In the genomic region with DNA sequence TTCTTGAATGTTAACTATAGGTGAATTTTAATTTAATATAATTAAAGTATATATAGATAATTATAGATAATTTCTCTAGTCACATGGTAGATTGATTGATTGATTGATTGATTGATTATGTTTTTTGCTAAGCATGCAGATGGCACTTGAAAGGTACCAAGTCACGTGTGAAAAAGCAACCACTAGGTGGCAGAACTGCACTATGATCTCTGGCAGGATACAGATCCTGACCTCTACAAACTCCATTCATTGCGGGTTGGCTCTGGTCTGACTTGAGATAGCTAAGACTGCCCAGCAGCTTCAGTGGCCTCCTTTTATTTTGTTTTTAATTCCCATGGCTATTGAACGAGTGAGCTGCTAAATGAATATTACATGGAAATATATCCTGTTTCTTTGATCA, we compare ENCODE assay signal across 9 mouse cellular contexts.
A peak's percentile ranks its signal among the peaks of the same experiment; 100 is the strongest.
DNase-seq lines count a peak whose midpoint lies in the region; ATAC-seq lines count a peak whose summit lies in the region.
"Had no signal": no experiment of that assay in that cellular context is flagged by ENCODE, and none has a peak within 500 bp of the region (broad histone marks: within the 10 kb centered on the region; RNA-seq: fewer than 3 reads in every experiment).

No protein-coding gene starts in this region.

- no peaks in the 10 kb centered on the region for H3K4me1 ChIP-seq in midbrain, embryonic 10.5 days
- H3K4me1 ChIP-seq in midbrain, embryonic 15.5 days, result no peaks in the 10 kb centered on the region
- H3K4me1 ChIP-seq in forebrain, embryonic 12.5 days, result no peaks in the 10 kb centered on the region
- no peaks in the 10 kb centered on the region for H3K4me1 ChIP-seq in midbrain, embryonic 14.5 days (ENCODE audit: control insufficient read depth, insufficient read depth, low read length)
- H3K4me1 ChIP-seq: neural tube, embryonic 13.5 days had no signal

- H3K4me3 ChIP-seq in midbrain, embryonic 10.5 days, result no peak overlapping the region
- H3K4me3 ChIP-seq in midbrain, embryonic 15.5 days, result no peak overlapping the region
- H3K4me3 ChIP-seq in forebrain, embryonic 12.5 days (replicated peaks), result no peak overlapping the region
- no peak overlapping the region for H3K4me3 ChIP-seq in midbrain, embryonic 14.5 days (replicated peaks; ENCODE audit: low read depth, low read length)
- H3K4me3 ChIP-seq: neural tube, embryonic 13.5 days had no signal

- no peaks in the 10 kb centered on the region for H3K36me3 ChIP-seq in midbrain, embryonic 10.5 days
- H3K36me3 ChIP-seq in midbrain, embryonic 15.5 days (replicated peaks), result no peaks in the 10 kb centered on the region
- H3K36me3 ChIP-seq in forebrain, embryonic 12.5 days (replicated peaks), result no peaks in the 10 kb centered on the region
- no peaks in the 10 kb centered on the region for H3K36me3 ChIP-seq in midbrain, embryonic 14.5 days (ENCODE audit: control insufficient read depth, insufficient read depth, low read length)
- H3K36me3 ChIP-seq: neural tube, embryonic 13.5 days had no signal

- 22% methylated on average over 3 of the region's 3 CpGs for WGBS in midbrain, embryonic 10.5 days
- WGBS in midbrain, embryonic 15.5 days, result 9% methylated on average over 3 of the region's 3 CpGs
- 15% methylated on average over 3 of the region's 3 CpGs for WGBS in forebrain, embryonic 12.5 days
- WGBS in midbrain, embryonic 14.5 days, result 11% methylated on average over 3 of the region's 3 CpGs

- DNase-seq in cerebellum, adult 8-10 months, result peak; percentile 1
- DNase-seq in cerebellum, adult 11 months, result no peak
- peak; percentile 49 for DNase-seq in midbrain, embryonic 10.5 days (ENCODE audit: low spot score)
- DNase-seq in midbrain, embryonic 14.5 days, result peak; percentile 69
- DNase-seq in right cerebral cortex, postnatal 25 days, result no peak
- no peak for DNase-seq in lung, postnatal 4 days

- no peak for ATAC-seq in midbrain, embryonic 15.5 days (replicated peaks)
- peak; percentile 83 for ATAC-seq in forebrain, embryonic 12.5 days (ENCODE audit: low FRiP score)
- peak; percentile 60; the same call in 1 of the 2 replicates for ATAC-seq in midbrain, embryonic 14.5 days (ENCODE audit: low FRiP score, low TSS enrichment)

- no peak overlapping the region for H3K27ac ChIP-seq in midbrain, embryonic 10.5 days (replicated peaks)
- H3K27ac ChIP-seq in midbrain, embryonic 15.5 days, result no peak overlapping the region
- no peak overlapping the region for H3K27ac ChIP-seq in forebrain, embryonic 12.5 days
- no peak overlapping the region for H3K27ac ChIP-seq in midbrain, embryonic 14.5 days (replicated peaks; ENCODE audit: low read depth, low read length)
- H3K27ac ChIP-seq: neural tube, embryonic 13.5 days had no signal

- H3K9me3 ChIP-seq in midbrain, embryonic 10.5 days (replicated peaks), result no peaks in the 10 kb centered on the region
- no peaks in the 10 kb centered on the region for H3K9me3 ChIP-seq in midbrain, embryonic 15.5 days
- no peaks in the 10 kb centered on the region for H3K9me3 ChIP-seq in forebrain, embryonic 12.5 days
- no peaks in the 10 kb centered on the region for H3K9me3 ChIP-seq in midbrain, embryonic 14.5 days (ENCODE audit: control insufficient read depth, low read length)
- H3K9me3 ChIP-seq: neural tube, embryonic 13.5 days had no signal

- no peaks in the 10 kb centered on the region for H3K27me3 ChIP-seq in midbrain, embryonic 10.5 days (ENCODE audit: low read depth, poor library complexity, severe bottlenecking)
- H3K27me3 ChIP-seq in midbrain, embryonic 15.5 days (replicated peaks), result no peaks in the 10 kb centered on the region
- no peaks in the 10 kb centered on the region for H3K27me3 ChIP-seq in forebrain, embryonic 12.5 days
- no peaks in the 10 kb centered on the region for H3K27me3 ChIP-seq in midbrain, embryonic 14.5 days (ENCODE audit: control insufficient read depth, insufficient read depth, low read length)
- H3K27me3 ChIP-seq: neural tube, embryonic 13.5 days had no signal

- H3K9ac ChIP-seq in midbrain, embryonic 15.5 days, result no peak overlapping the region
- H3K9ac ChIP-seq in forebrain, embryonic 12.5 days, result no peak overlapping the region
- no peak overlapping the region for H3K9ac ChIP-seq in midbrain, embryonic 14.5 days (replicated peaks; ENCODE audit: low read length)
- H3K9ac ChIP-seq: neural tube, embryonic 13.5 days had no signal

- no peak overlapping the region for H3K4me2 ChIP-seq in midbrain, embryonic 15.5 days
- H3K4me2 ChIP-seq in forebrain, embryonic 12.5 days, result no peak overlapping the region
- no peak overlapping the region for H3K4me2 ChIP-seq in midbrain, embryonic 14.5 days (ENCODE audit: low read length)
- H3K4me2 ChIP-seq: neural tube, embryonic 13.5 days had no signal

Comparison
In these comparisons a context has a peak if more than half of its experiments do, and no peak if none do; other contexts are left out.
1. DNase-seq: peak in cerebellum, adult 8-10 months (single experiment), midbrain, embryonic 10.5 days (single experiment) and midbrain, embryonic 14.5 days (single experiment); none in cerebellum, adult 11 months (single experiment), right cerebral cortex, postnatal 25 days (single experiment) and lung, postnatal 4 days (0 of 2).